Mouse (Mus musculus): ENCODE measurements around the gene Rpl10.

DNA sequence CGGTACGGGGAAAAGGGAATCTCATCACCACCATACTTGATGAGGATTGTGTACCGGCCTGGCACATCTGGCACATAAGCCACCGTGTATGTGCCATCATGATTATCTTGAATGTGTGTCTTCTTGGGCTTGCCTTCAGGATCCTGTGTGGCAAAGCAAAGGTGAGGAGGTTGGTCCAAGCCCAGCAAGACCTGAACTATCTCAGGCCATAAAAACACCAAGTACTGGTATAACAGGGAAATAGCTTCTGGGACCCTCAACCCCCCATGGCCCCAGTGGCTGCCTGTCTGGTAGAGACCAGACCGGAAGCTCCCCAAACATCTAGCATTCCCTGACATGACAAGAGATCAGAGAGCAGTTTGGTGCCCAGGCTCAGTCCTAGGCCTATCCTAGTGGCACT lies 37.4 kb upstream of the Rpl10 start:
- TF ChIP-seq HCFC1 (IDR thresholded peaks at IDR 0.05; ENCODE audit: borderline replicate concordance, insufficient read depth, low read length), result no peak
- TF ChIP-seq MAFK (IDR thresholded peaks at IDR 0.05; ENCODE audit: insufficient read depth, low read depth, low read length), result no peak
- no peak for TF ChIP-seq CHD2 (IDR thresholded peaks at IDR 0.05; ENCODE audit: low read depth, low read length)
- no peak for TF ChIP-seq ZNF384 (IDR thresholded peaks at IDR 0.05; ENCODE audit: low read depth, low read length)

All from ES-E14 (cell line).